Mouse (Mus musculus): ENCODE measurements around the gene Poll.

The Poll gene

DNA sequence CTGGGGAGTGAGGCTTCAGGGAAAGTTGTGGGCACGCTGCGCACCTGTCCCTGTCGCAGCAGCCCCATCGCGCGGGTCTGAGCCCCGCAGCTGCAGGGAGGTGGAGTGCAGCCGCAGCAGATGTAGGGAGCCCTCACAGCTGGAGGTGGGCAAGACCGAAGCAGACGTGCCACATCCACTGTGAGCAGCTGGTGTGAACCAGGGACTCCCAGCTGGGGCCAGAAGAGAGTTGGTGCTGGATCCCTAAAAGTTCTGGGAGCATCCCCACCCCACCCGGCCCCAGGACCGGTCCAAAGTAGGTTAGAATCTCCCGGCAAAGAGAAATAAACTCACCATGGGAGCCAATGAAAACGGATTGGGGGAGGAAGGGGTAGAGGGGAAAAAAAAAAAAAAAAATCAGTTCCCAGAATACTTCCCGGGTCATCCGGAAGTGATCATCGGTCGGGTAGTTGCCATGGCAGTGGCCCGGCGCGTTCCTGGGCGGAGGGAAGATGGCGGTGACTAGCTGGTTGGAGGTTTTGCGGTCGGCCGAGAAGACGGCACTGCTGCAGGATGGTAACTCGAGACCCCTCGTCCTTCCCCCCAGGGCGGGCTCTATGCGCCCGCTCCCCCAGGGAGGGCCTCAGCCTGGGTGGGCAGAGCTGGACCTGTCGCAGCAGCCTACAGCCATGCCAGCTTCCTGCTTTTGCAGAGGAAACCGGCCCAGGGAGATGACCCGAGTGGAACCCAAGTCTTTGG, at the start of gene Poll, which contains the start of gene Gm17018:
TSS of gene Poll (minus strand) at position 379 of the 738 bp plus-strand sequence.
TSS of gene Gm17018 (plus strand) at position 463 of the 738 bp plus-strand sequence.
- peak; percentile 87 for DNase-seq (ENCODE audit: low spot score)

DNA sequence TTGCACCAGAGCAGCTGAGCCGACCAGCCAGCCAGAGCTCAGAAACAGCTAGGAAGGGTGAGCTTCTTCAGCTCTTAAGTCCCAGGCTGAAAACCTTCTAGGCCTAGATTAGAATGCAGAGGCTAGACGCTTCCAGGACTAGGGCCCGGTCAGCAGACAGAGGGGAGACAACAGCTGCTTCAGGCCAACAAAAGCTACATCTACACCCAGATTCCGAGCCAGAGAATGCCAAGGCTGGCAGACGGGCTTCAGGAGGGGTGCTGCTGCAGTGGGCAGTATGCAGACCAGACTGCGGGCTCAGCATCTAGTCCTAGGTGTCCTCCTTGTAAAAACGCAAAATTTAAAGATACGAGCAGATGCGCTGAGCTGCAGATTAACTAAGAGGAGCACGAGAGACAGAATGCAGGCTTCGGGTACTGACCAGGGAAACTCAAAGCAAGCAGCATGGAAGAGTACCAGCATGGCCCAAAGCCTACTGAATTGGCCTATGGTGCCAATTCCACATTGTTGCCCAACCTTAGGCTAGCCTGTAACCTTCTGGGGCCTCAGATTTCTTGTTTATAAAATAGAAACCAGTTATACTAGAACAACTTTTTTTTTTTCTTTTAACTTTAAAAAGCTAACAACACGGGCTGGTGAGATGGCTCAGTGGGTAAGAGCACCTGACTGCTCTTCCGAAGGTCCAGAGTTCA, 48.5 kb upstream of the Poll start:
- no peak for DNase-seq (ENCODE audit: low spot score)

DNA sequence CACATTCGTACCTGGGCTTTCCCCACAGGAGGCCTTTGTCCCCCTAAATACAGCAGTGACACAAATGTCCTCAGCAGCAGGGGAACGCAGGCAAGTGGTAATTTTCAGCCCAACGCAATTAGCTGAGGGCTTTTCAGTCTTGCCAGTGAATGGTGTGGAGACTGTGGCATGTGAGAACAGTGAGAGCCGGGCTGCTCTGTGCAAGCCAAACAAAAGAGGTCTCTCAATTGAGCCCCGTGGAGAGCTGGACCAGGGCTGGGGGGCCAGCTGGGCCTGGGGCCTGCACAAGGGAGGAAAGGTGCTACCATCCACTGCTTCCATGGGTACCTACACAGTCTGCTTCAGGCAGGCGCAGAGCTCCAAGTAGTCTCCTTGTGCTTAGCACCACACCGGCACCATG, 47.1 kb upstream of the Poll start:
- no peak for DNase-seq (ENCODE audit: low spot score)

DNA sequence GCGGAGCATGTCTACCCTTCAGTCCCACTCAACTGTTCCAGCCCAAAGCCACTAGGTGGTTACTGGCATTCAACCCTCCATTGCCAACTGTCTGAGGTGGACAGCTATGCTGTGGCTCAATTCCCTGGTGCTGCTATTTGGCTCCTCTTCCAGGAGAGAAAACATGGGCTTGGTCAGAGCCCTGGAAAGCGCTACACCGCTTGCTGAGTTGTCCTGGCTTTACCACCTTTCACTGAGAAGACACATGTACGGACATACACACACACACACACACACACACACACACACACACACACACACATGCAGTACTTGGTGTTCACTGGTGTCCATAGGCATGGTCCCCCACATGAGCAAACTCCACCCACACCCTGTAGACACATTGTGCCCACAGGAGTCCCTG, 46.4 kb upstream of the Poll start:
- no peak for DNase-seq (ENCODE audit: low spot score)

DNA sequence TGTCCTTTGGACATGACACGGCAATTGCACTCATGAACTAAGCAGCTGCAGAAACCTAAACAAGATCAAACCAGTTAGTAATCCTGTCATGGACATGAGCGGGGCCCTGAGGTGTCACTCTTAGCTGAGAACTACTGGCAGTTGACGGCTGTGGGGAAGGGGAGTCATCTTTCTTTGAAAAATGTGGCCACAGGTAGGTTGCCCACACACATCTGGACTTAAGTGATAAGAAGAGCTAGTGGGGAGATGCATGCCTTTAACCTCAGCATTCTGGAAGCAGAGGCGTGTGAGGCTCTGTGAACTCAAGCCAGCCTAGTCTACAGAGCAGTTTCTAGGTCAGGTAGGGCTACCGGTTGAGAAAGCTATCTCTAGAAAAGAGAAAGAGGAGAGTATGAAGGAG, 42.3 kb upstream of the Poll start:
- no peak for DNase-seq (ENCODE audit: low spot score)

DNA sequence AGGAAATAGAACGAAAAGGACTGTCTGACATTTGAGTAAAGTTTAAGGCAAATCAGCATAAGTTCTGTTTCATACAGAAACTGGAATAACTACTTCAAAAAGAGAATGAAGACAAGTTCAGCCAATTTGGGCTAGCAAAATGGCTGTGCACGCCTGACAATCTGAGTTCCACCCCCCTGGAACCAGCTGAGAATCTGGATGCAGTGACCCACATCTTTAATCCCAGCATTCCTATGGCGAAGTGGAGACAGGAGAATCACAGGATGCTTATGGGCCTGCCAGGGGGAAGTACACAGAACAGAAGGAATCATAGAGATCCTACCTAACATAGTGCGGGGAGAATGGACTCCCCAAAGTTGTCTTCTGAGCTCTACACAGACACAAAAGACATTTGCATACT, 36.8 kb upstream of the Poll start:
- DNase-seq (ENCODE audit: low spot score), result no peak

DNA sequence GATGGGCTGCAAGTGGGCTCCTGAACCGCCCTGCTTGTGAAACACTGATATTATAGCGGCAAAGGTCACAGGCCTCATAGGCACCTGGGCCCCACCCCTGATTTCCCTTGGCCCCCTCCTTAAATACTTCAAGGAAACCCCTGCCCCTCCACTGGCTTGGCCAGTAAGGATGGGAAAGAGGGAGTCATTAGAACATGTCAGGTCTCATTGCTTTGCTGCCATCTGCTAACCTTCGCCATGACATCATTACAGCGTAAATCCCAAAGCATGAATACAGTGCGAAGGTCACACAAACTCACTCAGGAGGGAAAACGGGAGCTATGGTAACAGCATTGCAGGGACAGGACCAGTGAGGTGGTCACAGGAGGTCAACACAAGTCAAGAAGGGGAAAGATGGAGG, 36.1 kb upstream of the Poll start:
- DNase-seq (ENCODE audit: low spot score), result no peak

DNA sequence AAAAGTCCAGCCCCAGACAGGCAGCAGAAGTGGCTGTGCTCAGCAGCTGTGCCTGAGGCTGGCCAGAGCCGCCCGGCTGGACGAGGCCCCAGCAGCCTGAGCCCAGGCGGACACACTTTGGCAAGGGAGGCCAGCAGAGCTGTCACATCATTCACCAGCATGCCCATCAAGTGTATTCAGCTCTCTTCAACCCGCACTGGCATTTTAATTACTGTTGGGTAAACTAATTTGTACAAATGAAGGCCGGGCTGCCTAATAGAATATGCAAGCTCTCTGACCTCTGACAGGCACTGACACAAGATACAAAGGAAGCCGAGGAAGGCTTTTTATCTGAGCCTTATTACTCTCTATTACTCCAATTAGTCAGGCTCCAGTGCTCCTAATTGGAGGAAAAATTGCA, 35.7 kb upstream of the Poll start:
- DNase-seq (ENCODE audit: low spot score), result no peak

DNA sequence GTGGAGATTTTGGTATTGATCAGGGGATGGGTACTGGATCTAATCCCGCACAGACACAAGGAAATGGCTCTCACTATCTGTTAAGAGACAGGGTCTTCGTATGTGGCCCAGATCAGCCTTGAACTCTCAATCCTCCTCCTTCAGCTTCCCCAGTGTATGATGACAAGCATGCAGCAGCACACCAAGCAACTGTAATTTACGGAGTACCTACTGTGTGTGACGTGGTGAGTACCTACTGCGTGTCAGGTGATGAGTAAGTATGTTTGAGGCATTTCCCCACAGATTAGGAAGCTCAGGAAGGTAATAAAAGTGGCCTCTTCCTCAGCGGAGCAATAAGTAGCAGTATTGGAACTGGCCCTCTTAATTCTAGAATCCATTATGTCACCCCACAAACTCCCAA, 35.1 kb upstream of the Poll start:
- no peak for DNase-seq (ENCODE audit: low spot score)

DNA sequence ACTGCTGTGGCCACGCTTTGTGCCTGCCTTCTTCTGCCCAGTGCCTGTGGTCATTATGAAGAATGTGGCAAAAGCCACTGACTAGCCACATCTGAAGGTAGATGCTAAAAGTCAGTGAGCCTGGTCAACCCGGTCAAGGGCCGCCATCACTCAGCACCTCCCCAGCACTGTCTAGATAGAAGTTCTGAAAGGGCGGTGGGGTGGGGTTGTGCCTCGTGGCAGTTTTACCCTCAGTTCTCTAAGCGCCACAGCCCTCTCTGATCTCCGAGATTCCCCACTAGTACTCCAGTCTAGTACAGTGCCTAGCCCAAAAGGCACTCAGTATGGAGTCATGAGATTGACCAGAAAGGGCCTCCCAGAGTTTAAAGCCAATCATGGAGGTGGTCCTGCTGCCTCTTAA, 33.7 kb upstream of the Poll start:
- no peak for DNase-seq (ENCODE audit: low spot score)

DNA sequence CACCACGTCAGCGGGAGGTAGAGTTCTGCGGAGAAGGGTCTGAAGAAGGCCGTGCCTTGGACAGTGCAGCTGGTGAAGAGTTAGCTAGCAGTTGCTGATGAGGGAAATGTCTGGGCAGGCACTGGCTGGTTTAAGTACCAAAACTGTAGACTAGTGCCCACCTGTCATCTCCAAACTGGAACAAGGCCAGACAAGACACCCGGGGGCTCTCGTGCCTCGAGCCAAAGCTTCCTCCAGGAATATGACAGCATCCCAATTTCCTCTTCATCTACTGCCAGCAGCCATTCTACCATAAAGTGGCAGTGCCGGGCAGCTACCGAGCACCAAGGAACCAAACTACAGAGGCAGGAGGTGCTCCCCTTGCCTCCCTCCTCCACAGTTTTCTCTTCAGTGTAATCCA, 32.6 kb upstream of the Poll start:
- DNase-seq (ENCODE audit: low spot score), result no peak

DNA sequence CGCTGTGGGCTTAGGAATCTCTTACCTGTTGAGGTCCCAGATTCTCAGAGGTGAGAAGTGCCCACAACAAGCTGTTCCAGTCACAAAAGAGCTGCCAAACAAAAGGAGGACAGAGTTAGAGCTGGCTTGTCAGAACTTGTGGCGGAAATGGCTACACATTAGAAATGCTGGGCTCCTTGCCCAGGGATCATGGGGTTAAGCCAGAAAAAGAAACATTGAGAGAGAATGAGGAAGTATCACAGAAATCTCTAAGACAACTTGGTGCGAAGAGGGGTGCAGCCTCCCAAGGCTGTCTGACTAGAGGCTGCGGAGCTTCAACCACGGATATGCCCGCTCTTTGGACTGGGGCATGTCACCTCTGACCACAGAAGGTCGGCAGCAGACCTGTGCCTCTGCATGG, 31.4 kb upstream of the Poll start:
- DNase-seq (ENCODE audit: low spot score), result peak; percentile 61

DNA sequence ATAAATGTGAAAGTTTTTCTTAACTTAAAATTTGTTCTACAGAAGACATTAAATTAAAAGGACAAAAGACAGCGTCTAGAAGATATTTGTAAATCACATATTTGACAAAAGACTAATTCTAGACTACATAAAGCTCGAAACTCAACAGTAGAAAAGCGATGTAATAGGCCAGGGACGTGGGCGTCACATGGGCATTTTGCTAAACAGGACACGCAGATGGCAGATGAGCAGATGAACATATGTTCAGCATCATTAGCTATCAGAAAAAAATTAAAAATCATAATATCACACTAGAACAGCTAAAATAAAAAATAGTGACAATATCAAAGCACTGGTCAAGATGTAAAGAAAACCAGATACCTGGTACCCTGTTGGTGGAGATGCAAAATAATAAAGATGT, 29.4 kb upstream of the Poll start:
- DNase-seq (ENCODE audit: low spot score), result no peak

DNA sequence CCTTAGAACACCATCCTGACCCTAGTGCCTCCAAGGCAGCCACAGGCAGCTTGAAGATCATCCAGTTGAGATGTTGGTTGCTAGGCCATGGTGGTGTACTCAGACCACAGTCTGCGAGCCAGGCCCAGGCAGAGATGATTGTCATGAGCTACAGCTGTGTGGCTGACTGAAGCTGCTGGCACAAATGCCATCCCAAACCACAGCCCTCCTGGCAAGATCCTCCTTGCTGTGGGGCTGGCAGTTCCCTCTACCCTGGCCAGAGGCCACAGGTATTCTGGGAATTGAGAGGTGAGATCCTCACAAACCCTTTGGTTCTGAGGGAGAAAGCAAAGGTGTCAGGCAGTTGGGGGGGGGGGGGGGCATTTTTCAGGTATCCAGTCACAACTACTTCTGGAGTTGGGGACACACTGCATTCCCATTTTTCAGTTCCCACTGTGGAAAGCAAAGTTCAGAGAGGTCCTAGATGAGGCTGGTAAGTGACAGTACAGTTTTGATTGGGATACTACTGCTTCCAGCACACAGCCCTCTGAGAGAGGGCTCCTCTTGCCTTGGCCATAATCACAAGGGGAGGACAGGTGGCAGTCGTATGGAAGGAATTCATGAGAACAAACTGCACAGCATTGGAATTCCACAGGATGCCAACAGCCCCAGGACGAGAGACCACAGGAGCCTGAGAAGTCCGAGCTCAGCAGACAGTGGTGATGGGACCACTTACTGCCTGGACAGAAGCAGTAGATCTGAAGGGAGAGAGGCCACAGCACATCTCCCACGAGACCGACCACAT, 27.4 kb upstream of the Poll start:
- DNase-seq (ENCODE audit: low spot score), result no peak

DNA sequence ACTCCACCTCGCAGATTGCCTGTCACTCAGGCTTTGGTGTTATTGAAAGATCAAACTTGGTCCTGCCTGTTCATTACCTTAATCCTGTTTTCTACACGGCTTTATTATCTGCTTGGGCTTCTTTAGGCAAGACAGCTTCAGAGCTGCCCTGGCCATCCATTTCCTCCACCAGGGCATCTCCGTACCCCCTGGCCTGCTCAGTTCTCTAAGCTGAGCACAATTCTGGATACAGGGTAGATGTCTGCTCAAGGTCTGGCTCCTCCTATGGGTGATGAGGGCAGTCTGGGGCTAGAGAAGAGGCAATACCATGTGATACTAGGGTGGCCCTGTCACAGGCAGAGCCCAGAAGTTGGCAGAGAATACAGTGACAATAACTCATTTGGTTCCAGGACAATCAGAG, 26.5 kb upstream of the Poll start:
- no peak for DNase-seq (ENCODE audit: low spot score)

DNA sequence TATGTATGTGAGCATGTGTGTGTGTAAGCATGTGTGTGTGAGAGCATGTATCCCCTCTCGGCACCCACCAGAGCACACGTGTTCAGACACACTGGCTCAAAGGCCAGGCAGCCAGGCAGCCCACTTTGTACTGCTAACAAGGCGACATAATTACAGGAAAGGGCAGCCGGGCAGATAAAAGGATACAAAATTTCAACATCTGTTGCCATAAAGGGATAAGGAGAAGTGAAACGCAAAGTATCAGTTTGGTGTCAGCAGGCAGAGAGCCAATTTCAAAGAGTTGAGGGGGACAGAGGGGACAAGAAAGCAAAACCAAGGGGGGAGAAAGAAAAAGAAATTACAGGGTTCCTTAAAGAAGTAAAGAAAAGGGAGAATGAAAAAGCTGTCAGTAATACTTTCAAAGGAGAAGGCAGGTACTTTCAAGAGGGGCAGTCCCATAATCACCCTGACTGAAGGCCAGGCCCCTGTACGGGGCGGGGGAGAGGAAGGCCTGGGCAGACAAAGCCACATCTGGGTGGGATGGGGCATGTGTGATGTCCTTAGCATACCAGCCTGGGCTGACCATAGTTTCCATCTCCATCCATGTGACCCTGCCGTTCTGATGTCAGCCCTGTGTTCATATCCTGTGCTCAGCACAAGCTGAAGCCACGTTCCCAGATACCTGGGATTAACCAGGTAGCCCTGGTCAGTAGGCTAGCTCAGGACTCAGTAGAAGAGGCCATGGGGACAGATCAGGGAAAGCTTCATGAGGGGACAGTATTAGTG, 24.7 kb upstream of the Poll start:
- DNase-seq (ENCODE audit: low spot score), result no peak

DNA sequence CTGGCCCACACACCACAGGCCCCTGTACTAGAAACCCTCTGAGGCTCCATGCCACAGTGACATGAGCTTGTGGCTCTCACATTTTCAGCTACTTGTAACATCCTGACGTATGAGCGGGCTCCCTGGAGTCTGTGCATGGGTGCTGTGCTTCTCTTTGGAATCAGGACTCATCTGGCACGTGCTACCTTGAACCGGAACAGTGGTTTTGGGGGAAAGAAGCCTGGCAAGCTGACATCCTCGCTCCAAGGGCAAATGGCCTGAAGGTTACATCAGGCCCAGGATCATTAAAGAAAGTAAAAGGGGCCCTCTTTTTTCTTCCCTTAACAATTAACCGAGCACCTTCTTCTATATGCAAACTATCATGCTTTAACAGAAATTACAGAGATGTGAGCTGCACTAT, 22.8 kb upstream of the Poll start:
- DNase-seq (ENCODE audit: low spot score), result no peak

DNA sequence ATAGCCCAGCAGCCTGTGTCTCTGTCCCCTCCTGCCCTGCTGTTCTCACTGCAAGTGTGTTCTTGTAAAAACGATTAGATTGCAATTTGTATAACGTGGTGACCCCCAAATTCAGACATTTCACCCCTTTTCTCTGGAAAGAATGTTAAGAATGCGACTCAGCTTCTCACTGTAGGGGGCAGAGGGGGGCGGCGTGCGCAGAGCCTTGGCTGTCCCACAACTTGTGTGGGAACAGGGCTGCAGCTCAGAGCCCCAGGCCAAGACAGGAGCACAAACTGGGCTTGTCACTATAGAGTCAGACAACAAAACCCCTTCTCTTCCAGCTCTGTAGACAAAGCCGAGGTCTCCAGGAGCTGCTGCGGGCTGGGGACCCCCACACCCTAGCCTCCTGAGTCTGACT, 21.8 kb upstream of the Poll start:
- DNase-seq (ENCODE audit: low spot score), result no peak

DNA sequence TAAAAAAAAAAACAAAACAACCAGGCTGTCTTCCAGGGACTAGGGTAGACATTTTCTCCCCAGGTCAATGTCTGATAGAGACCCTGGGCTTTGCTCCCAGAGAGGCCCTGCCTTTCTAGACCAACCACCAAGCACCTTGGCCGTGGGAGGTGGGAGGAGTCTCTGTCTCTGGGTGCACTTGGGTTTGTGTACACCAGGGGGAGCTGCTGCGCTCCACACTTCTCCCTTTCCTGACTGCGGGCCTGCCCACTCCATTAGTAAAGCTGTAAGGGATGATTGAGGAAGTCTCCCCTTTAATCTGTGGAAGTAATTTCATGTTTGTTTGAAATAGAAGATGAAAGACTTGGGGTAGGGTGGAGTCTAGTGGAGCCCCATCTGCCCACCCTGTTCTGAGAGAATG, 20.9 kb upstream of the Poll start:
- DNase-seq (ENCODE audit: low spot score), result peak; percentile 55

DNA sequence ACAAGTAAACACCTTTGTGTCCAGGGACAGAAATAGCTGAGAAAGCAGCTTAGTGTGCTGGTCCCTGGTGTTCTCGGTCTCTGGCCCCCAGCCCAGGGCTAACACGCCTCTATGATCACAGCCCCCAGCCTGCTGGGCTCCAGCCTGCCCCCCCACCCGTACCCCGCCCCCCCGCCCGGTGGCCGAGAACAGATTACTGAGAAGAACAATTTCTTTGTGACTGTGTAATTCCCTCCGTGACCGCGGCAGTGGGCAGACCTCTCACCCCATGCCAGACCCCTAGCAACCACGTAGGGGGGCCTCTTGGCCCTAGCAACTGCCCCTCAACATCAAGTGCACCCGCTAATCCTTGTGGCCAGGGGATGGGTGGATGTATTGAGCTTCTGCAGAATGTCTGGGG, 19.9 kb upstream of the Poll start:
- DNase-seq (ENCODE audit: low spot score), result no peak

DNA sequence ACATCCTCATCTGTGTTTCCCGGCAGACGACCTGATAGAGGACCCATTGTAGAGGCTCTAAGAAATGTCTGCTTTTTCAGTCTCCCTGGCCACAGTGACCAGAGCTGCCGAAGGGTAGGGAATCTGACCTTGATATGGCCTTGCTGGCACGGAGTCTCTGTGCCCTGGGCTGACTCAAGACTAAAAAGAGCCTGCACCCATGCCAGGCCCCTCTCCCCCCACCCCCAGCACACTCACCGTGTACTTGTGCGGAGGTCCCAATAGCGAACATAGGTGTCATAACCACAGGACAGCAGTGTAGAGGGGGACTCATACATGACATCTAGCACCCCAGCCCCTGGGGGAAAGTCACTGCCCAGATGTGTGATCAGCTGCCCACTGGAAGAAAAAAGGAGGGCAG, 19.1 kb upstream of the Poll start:
- no peak for DNase-seq (ENCODE audit: low spot score)

DNA sequence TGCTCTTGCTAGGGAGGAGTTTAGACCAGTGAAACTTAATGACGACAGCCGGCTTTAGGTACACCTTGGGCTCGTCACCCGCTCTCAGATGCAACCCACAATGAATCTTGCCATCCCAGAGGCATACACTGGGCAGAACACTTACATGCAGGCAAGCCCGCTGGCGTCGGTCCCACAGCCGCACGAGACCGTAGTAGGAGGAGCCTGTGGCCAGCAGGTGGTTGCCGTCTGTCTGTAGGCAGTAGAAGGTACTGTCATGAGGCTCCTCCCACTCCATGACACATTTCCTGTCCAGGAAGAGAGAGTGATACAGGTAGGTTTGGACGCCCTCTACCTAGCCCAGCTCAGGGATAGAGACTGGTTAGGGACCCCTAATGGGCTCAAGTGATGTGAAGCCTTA, 18.6 kb upstream of the Poll start:
- DNase-seq (ENCODE audit: low spot score), result no peak

Data from lung, postnatal 25 days (tissue).